Mouse (Mus musculus): Measurements from ENCODE around the gene S100a2.
A peak's percentile ranks its signal among the peaks of the same experiment; 100 is the strongest.

S100a2 gene

GRCm38 (mm10) chr3:90589947-90590346, at the start of gene S100a2:
Gene S100a2, plus strand, starts transcription at chr3:90590247.
- DNase-seq (ENCODE audit: low spot score in 2 of 2), result no peak

GRCm38 (mm10) chr3:90540904-90541303, 49.1 kb upstream of the S100a2 start:
- no peak for DNase-seq (ENCODE audit: low spot score in 2 of 2)

GRCm38 (mm10) chr3:90549676-90550420, 40.2 kb upstream of the S100a2 start:
- no peak for DNase-seq (ENCODE audit: low spot score in 2 of 2)

- no peak for DNase-seq (ENCODE audit: low spot score in 2 of 2)
Measured at GRCm38 (mm10) chr3:90550421-90550790, 39.6 kb upstream of the S100a2 start.

GRCm38 (mm10) chr3:90552231-90552630, 37.8 kb upstream of the S100a2 start:
- DNase-seq (ENCODE audit: low spot score in 2 of 2), result no peak

GRCm38 (mm10) chr3:90555954-90556353, 34.1 kb upstream of the S100a2 start:
- no peak for DNase-seq (ENCODE audit: low spot score in 2 of 2)

- no peak for DNase-seq (ENCODE audit: low spot score in 2 of 2)
Measured at GRCm38 (mm10) chr3:90560008-90560628, 29.9 kb upstream of the S100a2 start, which contains the start of gene S100a3. Gene S100a3, plus strand, starts transcription at chr3:90560578.

GRCm38 (mm10) chr3:90574691-90575090, 15.4 kb upstream of the S100a2 start:
- no peak for DNase-seq (ENCODE audit: low spot score in 2 of 2)

- no peak for DNase-seq (ENCODE audit: low spot score in 2 of 2)
Measured at GRCm38 (mm10) chr3:90575320-90575719, 14.7 kb upstream of the S100a2 start.

- no peak for DNase-seq (ENCODE audit: low spot score in 2 of 2)
Measured at GRCm38 (mm10) chr3:90576351-90577001, 13.6 kb upstream of the S100a2 start.

GRCm38 (mm10) chr3:90579433-90579832, 10.6 kb upstream of the S100a2 start:
- no peak for DNase-seq (ENCODE audit: low spot score in 2 of 2)

- DNase-seq (ENCODE audit: low spot score in 2 of 2), result no peak
Measured at GRCm38 (mm10) chr3:90581141-90581540, 8.9 kb upstream of the S100a2 start.

- DNase-seq (ENCODE audit: low spot score in 2 of 2), result no peak
Measured at GRCm38 (mm10) chr3:90582156-90582555, 7.9 kb upstream of the S100a2 start.

- DNase-seq (ENCODE audit: low spot score in 2 of 2), result no peak
Measured at GRCm38 (mm10) chr3:90582556-90582955, 7.5 kb upstream of the S100a2 start.

- DNase-seq (ENCODE audit: low spot score in 2 of 2), result no peak
Measured at GRCm38 (mm10) chr3:90583893-90584292, 6.2 kb upstream of the S100a2 start.

- DNase-seq (ENCODE audit: low spot score in 2 of 2), result peak in 1 of 2 experiments; percentile 64
Measured at GRCm38 (mm10) chr3:90585595-90585994, 4.5 kb upstream of the S100a2 start.

GRCm38 (mm10) chr3:90586016-90586643, 3.9 kb upstream of the S100a2 start:
- no peak for DNase-seq (ENCODE audit: low spot score in 2 of 2)

GRCm38 (mm10) chr3:90586906-90587305, 3.1 kb upstream of the S100a2 start:
- DNase-seq (ENCODE audit: low spot score in 2 of 2), result no peak

- no peak for DNase-seq (ENCODE audit: low spot score in 2 of 2)
Measured at GRCm38 (mm10) chr3:90587361-90588101, 2.5 kb upstream of the S100a2 start.

- no peak for DNase-seq (ENCODE audit: low spot score in 2 of 2)
Measured at GRCm38 (mm10) chr3:90589390-90589789, 657 bp upstream of the S100a2 start.

- no peak for DNase-seq (ENCODE audit: low spot score in 2 of 2)
Measured at GRCm38 (mm10) chr3:90594466-90594865, 4.4 kb downstream of the S100a2 start.

GRCm38 (mm10) chr3:90595556-90595955, 5.5 kb downstream of the S100a2 start:
- no peak for DNase-seq (ENCODE audit: low spot score in 2 of 2)
